In the genomic region with DNA sequence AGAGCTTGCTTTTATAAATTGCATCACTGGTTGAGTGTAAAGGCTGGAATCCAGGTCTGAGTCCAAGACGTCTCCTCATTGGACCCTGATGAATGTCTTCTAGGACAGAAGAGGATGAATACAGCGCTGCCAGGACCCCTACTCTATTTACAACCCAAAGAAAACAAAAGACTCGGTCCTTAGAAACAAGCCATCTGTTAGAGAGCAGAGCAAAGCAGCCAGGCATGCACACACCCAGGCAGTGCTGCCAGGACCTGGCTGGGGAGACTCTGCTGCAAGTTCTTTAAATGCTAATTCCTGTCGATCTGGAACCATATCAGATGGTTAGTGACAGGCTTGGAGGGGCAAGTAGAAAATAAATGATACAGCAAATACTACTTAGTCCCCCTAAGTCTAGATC, we compare ENCODE assay signal across 9 mouse cellular contexts.
DNase-seq lines count a peak whose midpoint lies in the region; ATAC-seq and TF ChIP-seq lines count a peak whose summit lies in the region.
"Had no signal": no experiment of that assay in that cellular context is flagged by ENCODE, and none has a peak within 500 bp of the region (broad histone marks: within the 10 kb centered on the region; RNA-seq: fewer than 3 reads in every experiment).

No protein-coding gene starts in this region.

- H3K27me3 ChIP-seq in forebrain, embryonic 11.5 days (ENCODE audit: control insufficient read depth, insufficient read depth, low read length), result no peaks in the 10 kb centered on the region
- H3K27me3 ChIP-seq in forebrain, embryonic 10.5 days (ENCODE audit: poor library complexity, severe bottlenecking), result no peaks in the 10 kb centered on the region
- no peaks in the 10 kb centered on the region for H3K27me3 ChIP-seq in neural tube, embryonic 14.5 days (ENCODE audit: control insufficient read depth, insufficient read depth, low read length)
- H3K27me3 ChIP-seq in intestine, embryonic 15.5 days (replicated peaks), result no peaks in the 10 kb centered on the region

- no peak for TF ChIP-seq CTCF in layer of hippocampus, adult 2 months (conservative IDR thresholded peaks at IDR 0.05)

- no peak overlapping the region for H3K4me3 ChIP-seq in forebrain, embryonic 11.5 days (ENCODE audit: low read depth, low read length)
- H3K4me3 ChIP-seq in forebrain, embryonic 10.5 days, result no peak overlapping the region
- no peak overlapping the region for H3K4me3 ChIP-seq in layer of hippocampus, adult 2 months
- no peak overlapping the region for H3K4me3 ChIP-seq in neural tube, embryonic 14.5 days (ENCODE audit: low read depth, low read length)
- H3K4me3 ChIP-seq in intestine, embryonic 15.5 days (replicated peaks), result no peak overlapping the region

- ATAC-seq in forebrain, embryonic 11.5 days (replicated peaks; ENCODE audit: low FRiP score), result peak; percentile 81
- ATAC-seq in neural tube, embryonic 14.5 days (ENCODE audit: low read depth), result peak; percentile 93
- ATAC-seq in intestine, embryonic 15.5 days, result no peak
- ATAC-seq in megakaryocyte progenitor cell, adult 5-6 weeks (replicated peaks; ENCODE audit: poor library complexity), result no peak

- no peak overlapping the region for H3K9ac ChIP-seq in forebrain, embryonic 11.5 days (ENCODE audit: low read length)
- H3K9ac ChIP-seq in neural tube, embryonic 14.5 days (replicated peaks; ENCODE audit: low read depth, low read length), result no peak overlapping the region
- H3K9ac ChIP-seq in intestine, embryonic 15.5 days, result no peak overlapping the region

- H3K4me1 ChIP-seq in forebrain, embryonic 11.5 days (replicated peaks; ENCODE audit: control insufficient read depth, insufficient read depth, low read length), result peaks cover 3% of the 10 kb centered on the region; the same call in 1 of the 2 replicates
- H3K4me1 ChIP-seq in forebrain, embryonic 10.5 days, result peaks cover 10% of the 10 kb centered on the region
- no peaks in the 10 kb centered on the region for H3K4me1 ChIP-seq in neural tube, embryonic 14.5 days (ENCODE audit: control insufficient read depth, insufficient read depth, low read length)
- H3K4me1 ChIP-seq in intestine, embryonic 15.5 days (replicated peaks), result no peaks in the 10 kb centered on the region

- WGBS in forebrain, embryonic 11.5 days, result 8% methylated on average over 4 of the region's 4 CpGs
- 10% methylated on average over 4 of the region's 4 CpGs for WGBS in forebrain, embryonic 10.5 days
- 3% methylated on average over 4 of the region's 4 CpGs for WGBS in neural tube, embryonic 14.5 days
- 20% methylated on average over 4 of the region's 4 CpGs for WGBS in intestine, embryonic 15.5 days

- no peak overlapping the region for H3K27ac ChIP-seq in forebrain, embryonic 11.5 days (ENCODE audit: low read depth, low read length)
- H3K27ac ChIP-seq in forebrain, embryonic 10.5 days, result no peak overlapping the region; the same call in 1 of the 2 replicates
- 0 out of 2 replicates have a peak overlapping the region, but pooled peaks have one; percentile 46 for H3K27ac ChIP-seq in layer of hippocampus, adult 2 months
- H3K27ac ChIP-seq in neural tube, embryonic 14.5 days (ENCODE audit: low read depth, low read length), result no peak overlapping the region
- H3K27ac ChIP-seq in intestine, embryonic 15.5 days, result no peak overlapping the region

- H3K36me3 ChIP-seq in forebrain, embryonic 11.5 days (ENCODE audit: control insufficient read depth, insufficient read depth, low read length), result no peaks in the 10 kb centered on the region
- no peaks in the 10 kb centered on the region for H3K36me3 ChIP-seq in forebrain, embryonic 10.5 days (replicated peaks)
- H3K36me3 ChIP-seq in neural tube, embryonic 14.5 days (ENCODE audit: control insufficient read depth, insufficient read depth, low read length), result no peaks in the 10 kb centered on the region
- no peaks in the 10 kb centered on the region for H3K36me3 ChIP-seq in intestine, embryonic 15.5 days

- H3K9me3 ChIP-seq in forebrain, embryonic 11.5 days (ENCODE audit: control insufficient read depth, low read length), result no peaks in the 10 kb centered on the region
- H3K9me3 ChIP-seq in forebrain, embryonic 10.5 days, result no peaks in the 10 kb centered on the region
- no peaks in the 10 kb centered on the region for H3K9me3 ChIP-seq in neural tube, embryonic 14.5 days (ENCODE audit: control insufficient read depth, low read length)
- H3K9me3 ChIP-seq in intestine, embryonic 15.5 days, result no peaks in the 10 kb centered on the region

- no peak overlapping the region for H3K4me2 ChIP-seq in forebrain, embryonic 11.5 days (ENCODE audit: low read depth, low read length, severe bottlenecking)
- H3K4me2 ChIP-seq in neural tube, embryonic 14.5 days (ENCODE audit: low read depth, low read length), result no peak overlapping the region
- no peak overlapping the region for H3K4me2 ChIP-seq in intestine, embryonic 15.5 days (replicated peaks)

- DNase-seq in forebrain, embryonic 11.5 days (ENCODE audit: low spot score), result no peak
- DNase-seq in forebrain, embryonic 10.5 days (ENCODE audit: extremely low spot score, low spot score), result no peak
- DNase-seq in embryo, embryonic 10.5 days (ENCODE audit: low spot score), result peak; percentile 43
- peak in 1 of 2 experiments; percentile 23 for DNase-seq in layer of hippocampus, adult 2 months (ENCODE audit: low spot score in 2 of 2)
- no peak for DNase-seq in heart, adult 8-10 months (ENCODE audit: low spot score)
- DNase-seq: kidney, adult 9 months had no signal

Comparison
In these comparisons a context has a peak if more than half of its experiments do, and no peak if none do; other contexts are left out.
1. ATAC-seq: peak in forebrain, embryonic 11.5 days (single experiment) and neural tube, embryonic 14.5 days (single experiment); none in intestine, embryonic 15.5 days (single experiment) and megakaryocyte progenitor cell, adult 5-6 weeks (single experiment).